Mouse (Mus musculus) stomach, embryonic 14.5 days (tissue): Measurements from ENCODE around the gene Tardbp. TPM values are rescaled to one million over a fixed set of nuclear protein-coding genes. Genes with fewer than 3 reads are reported as not detected.

Experiments used
- ATAC-seq: fragments of 200-750 bp; cut with Nextera tagmentation; 2 replicates; pipeline ENCODE4 v1.8.0; 2017; ENCODE audit warnings: low read depth, moderate TSS enrichment; ENCODE audit not compliant: insufficient number of reproducible peaks, insufficient read depth, low FRiP score
- H3K27ac ChIP-seq: fragments of 300-500 bp; sonication (generic); 2 replicates; pipeline ENCODE4 v1.5.1; 2014; ENCODE audit warnings: mild to moderate bottlenecking, low read length, moderate library complexity, mixed read lengths
- H3K27me3 ChIP-seq: fragments of 300-500 bp; sonication (generic); 2 replicates; pipeline ENCODE4 v1.6.1; 2014; ENCODE audit warnings: low read length, control low read depth, mixed read lengths; ENCODE audit not compliant: control insufficient read depth, insufficient read depth
- H3K36me3 ChIP-seq: fragments of 300-500 bp; sonication (generic); 2 replicates; pipeline ENCODE4 v1.6.1; 2014; ENCODE audit warnings: mild to moderate bottlenecking, control low read depth, low read length, moderate library complexity, mixed read lengths; ENCODE audit not compliant: control insufficient read depth, insufficient read depth
- H3K4me1 ChIP-seq: fragments of 300-500 bp; sonication (generic); 2 replicates; pipeline ENCODE4 v1.6.1; 2014; ENCODE audit warnings: low read length, control low read depth, mixed read lengths; ENCODE audit not compliant: control insufficient read depth, insufficient read depth
- H3K4me2 ChIP-seq: fragments of 300-500 bp; sonication (generic); replicated peaks from 2 replicates; pipeline ENCODE4 v1.6.1; 2014; ENCODE audit warnings: low read depth, low read length, control low read depth
- H3K4me3 ChIP-seq: fragments of 300-500 bp; sonication (generic); 2 replicates; pipeline ENCODE4 v1.5.1; 2014; ENCODE audit warnings: low read depth, low read length, control low read depth
- H3K9ac ChIP-seq: fragments of 300-500 bp; sonication (generic); replicated peaks from 2 replicates; pipeline ENCODE4 v1.6.1; 2014; ENCODE audit warnings: low read depth, mild to moderate bottlenecking, control low read depth, low read length, moderate library complexity, mixed read lengths
- H3K9me3 ChIP-seq: fragments of 300-500 bp; sonication (generic); 2 replicates; pipeline ENCODE4 v1.6.1; 2016; ENCODE audit warnings: low read depth, low read length, control low read depth; ENCODE audit not compliant: control insufficient read depth
- WGBS: fragments of 180-500 bp; shearing (Covaris S2); extraction: QIAGEN DNeasy Blood & Tissue Kit; methylation state at CpG from one replicate; pipeline ENCODE4 v1.1.7; 2014; 5-methylcytosine and 5-hydroxymethylcytosine counted together
- polyA plus RNA-seq: library from polyadenylated mRNA; unstranded; fragments of >200 nt; fragmentation: Nextera tagmentation; extraction: Ambion mirVana; gene quantifications from 2 replicates; pipeline ENCODE4 v1.2.1, GENCODE M21; 2014

Tardbp gene
- polyA plus RNA-seq, 1 experiment from 2014 or later: 154 TPM

DNA sequence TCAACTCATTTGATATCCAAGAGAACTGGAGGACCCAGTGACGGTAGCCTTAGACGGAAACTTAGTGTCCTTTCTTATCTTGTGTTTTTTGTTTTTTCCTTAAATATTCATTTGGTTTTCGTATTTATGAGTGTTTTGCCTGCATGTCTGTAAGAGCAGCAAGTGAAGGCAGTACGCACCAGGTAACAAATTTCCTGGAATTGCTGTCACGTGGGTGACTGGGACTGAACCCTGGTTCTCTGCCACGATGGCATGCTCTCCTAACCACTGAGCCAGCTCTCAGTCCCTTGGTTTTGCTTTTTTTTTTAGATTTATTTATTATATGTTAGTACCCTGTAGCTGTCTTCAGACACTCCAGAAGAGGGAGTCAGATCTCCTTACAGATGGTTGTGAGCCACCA lies 18.1 kb upstream of the Tardbp start:
- ATAC-seq: no peak
- Histone ChIP-seq H3K27me3 (no peaks in the 10 kb centered on the region), H3K9me3 (no peaks in the 10 kb centered on the region), H3K4me1 (no peaks in the 10 kb centered on the region; the same call in 1 of the 2 replicates), H3K4me3 (no peak overlapping the region), H3K4me2 (no peak overlapping the region), H3K27ac (no peak overlapping the region), H3K9ac (no peak overlapping the region), H3K36me3 (no peaks in the 10 kb centered on the region)
- 85% methylated on average over 6 of the region's 6 CpGs for WGBS

GRCm38 (mm10) chr4:148644157-148644511 lies 17.3 kb upstream of the Tardbp start:
- Histone ChIP-seq H3K9me3 (no peaks in the 10 kb centered on the region), H3K27me3 (no peaks in the 10 kb centered on the region), H3K4me2 (peak overlapping the region; percentile 19), H3K4me1 (no peaks in the 10 kb centered on the region; the same call in 1 of the 2 replicates), H3K4me3 (no peak overlapping the region), H3K36me3 (no peaks in the 10 kb centered on the region), H3K9ac (no peak overlapping the region), H3K27ac (no peak overlapping the region)
- no peak for ATAC-seq
- WGBS: 2% methylated on average over 9 of the region's 9 CpGs

DNA sequence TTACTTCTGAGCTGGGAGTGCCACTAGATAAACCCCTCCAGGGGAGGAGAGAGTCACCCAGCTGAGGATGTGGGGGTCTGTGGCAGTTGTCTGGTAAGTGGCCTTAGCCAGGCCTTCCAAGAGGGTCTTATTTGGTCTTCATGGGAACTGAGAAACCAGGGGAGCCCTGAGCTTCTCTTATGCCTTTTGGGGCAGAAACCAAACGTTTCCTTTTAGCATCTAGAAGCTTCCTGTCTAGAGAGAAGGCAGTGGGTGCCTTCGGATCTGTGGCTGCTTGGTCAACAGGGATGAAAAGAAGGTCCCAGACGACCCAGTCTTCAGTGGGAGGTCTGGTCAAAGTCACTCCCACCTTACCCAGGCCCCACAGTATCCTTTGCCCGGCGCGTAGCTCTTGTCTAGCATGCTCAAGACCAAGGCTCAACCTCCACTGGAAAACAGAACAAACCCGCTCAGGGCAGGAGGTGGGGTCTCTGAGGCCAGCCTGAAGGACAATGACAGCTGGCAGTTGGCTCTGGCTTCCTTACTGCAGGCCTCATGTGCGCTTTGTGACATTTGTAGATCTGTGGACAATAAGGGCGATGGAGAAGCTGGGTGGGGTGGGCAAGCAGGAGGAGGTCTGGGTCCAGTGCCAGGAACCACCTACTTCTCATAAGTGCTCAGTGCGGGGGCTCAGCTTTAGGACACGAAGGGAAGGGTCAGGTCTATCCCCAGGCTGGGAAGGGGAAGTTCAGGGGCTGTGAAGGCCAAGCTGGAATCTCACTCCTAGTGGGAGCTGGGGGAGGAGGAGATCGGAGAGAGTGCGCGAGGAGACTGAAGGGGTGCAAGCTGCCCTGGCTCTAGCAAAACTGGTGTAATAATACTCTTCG lies 16.7 kb upstream of the Tardbp start, which contains the start of gene Gm572:
TSS of gene Gm572 (plus strand) at position 27 of the 866 bp plus-strand sequence.
- H3K9ac ChIP-seq: no peak within 1 kb of the TSS
- H3K4me1 ChIP-seq: no peaks in the 10 kb centered on the region; the same call in 1 of the 2 replicates
- no peaks in the 10 kb centered on the region for H3K9me3 ChIP-seq
- WGBS: 59% methylated on average over 15 of the region's 15 CpGs
- no peaks in the 10 kb centered on the region for H3K36me3 ChIP-seq
- H3K27ac ChIP-seq: no peak within 1 kb of the TSS
- peak within 1 kb of the TSS; percentile 19 for H3K4me2 ChIP-seq
- no peaks in the 10 kb centered on the region for H3K27me3 ChIP-seq
- no peak within 1 kb of the TSS for H3K4me3 ChIP-seq
- ATAC-seq: 0 out of 2 replicates have a peak, but pooled peaks have one; percentile 50

DNA sequence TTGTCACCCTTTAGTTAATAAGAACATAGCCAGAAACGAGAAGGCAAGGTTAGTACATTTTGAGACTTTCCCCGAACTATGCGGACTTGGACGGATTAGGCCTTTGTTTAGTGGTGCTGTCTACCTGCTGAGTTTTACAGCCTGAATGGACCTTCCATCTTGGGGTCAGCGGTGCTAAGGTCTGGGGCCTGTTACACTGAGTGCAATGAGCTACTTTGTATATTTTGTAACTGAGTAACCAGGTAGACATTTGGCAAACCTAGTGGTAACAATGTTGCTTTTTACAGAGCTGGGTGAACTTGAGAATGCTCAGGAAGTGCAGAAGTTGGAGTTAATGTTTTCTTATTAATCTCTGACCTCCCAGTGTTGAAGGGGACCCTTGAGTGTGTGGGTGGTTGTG lies 14.3 kb upstream of the Tardbp start:
- Histone ChIP-seq H3K27me3 (no peaks in the 10 kb centered on the region), H3K9me3 (no peaks in the 10 kb centered on the region), H3K27ac (no peak overlapping the region), H3K36me3 (no peaks in the 10 kb centered on the region), H3K4me3 (no peak overlapping the region), H3K4me2 (no peak overlapping the region), H3K9ac (no peak overlapping the region), H3K4me1 (no peaks in the 10 kb centered on the region; the same call in 1 of the 2 replicates)
- 82% methylated on average over 5 of the region's 5 CpGs for WGBS
- no peak for ATAC-seq

- no peak overlapping the region for H3K27ac ChIP-seq
Observed at GRCm38 (mm10) chr4:148639455-148639854, 12.6 kb upstream of the Tardbp start.

GRCm38 (mm10) chr4:148638302-148638701 lies 11.5 kb upstream of the Tardbp start:
- Histone ChIP-seq H3K27ac (no peak overlapping the region), H3K4me3 (no peak overlapping the region), H3K27me3 (no peaks in the 10 kb centered on the region), H3K9ac (no peak overlapping the region), H3K9me3 (no peaks in the 10 kb centered on the region), H3K36me3 (no peaks in the 10 kb centered on the region), H3K4me1 (no peaks in the 10 kb centered on the region), H3K4me2 (no peak overlapping the region)
- 46% methylated on average over 9 of the region's 9 CpGs for WGBS
- ATAC-seq: no peak

More at GRCm38 (mm10) chr4:148639455-148639854, 12.6 kb upstream of the Tardbp start:
- no peaks in the 10 kb centered on the region for H3K36me3 ChIP-seq
- ATAC-seq: no peak
- 85% methylated on average over 2 of the region's 2 CpGs for WGBS
- H3K9ac ChIP-seq: no peak overlapping the region
- no peaks in the 10 kb centered on the region for H3K9me3 ChIP-seq
- H3K4me1 ChIP-seq: no peaks in the 10 kb centered on the region; the same call in 1 of the 2 replicates
- H3K27me3 ChIP-seq: no peaks in the 10 kb centered on the region
- no peak overlapping the region for H3K4me3 ChIP-seq
- no peak overlapping the region for H3K4me2 ChIP-seq

- Histone ChIP-seq H3K4me3 (no peak overlapping the region), H3K9me3 (no peaks in the 10 kb centered on the region), H3K4me2 (no peak overlapping the region), H3K27me3 (no peaks in the 10 kb centered on the region), H3K4me1 (no peaks in the 10 kb centered on the region), H3K27ac (no peak overlapping the region), H3K36me3 (no peaks in the 10 kb centered on the region), H3K9ac (no peak overlapping the region)
- ATAC-seq: no peak
- WGBS: 67% methylated on average over 2 of the region's 2 CpGs
Observed at GRCm38 (mm10) chr4:148635309-148635708, 8.5 kb upstream of the Tardbp start.

DNA sequence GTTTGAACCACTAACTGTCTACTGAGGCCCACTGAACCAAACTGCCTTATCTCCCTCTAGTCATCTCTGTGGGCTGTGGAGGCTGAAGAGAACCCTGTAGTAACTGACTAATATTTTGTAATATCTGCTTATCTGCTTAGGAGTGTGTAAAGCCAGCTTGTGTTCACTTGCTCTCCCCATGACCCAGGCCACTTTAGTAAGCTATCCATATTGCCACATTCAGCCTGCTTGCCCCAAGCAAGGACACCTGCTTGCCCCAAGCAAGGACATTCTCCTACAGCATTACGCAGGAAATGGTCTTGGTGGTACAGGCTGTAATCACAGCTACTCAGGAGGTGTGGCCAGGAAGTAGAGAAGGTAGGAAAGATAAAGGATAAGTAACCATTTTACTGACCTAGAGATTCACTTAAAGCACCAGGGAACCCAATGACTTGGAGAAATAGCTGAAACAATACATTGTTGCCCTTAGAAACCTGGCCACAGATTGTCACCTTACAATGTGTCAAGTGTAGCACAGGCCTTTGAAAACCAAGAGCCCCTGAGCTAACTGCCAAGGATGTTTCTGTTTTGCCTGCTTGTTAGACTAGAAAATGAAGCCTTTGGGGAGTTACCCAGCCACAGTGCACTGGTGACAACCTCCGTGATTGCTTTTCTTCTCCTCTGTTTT lies 6.7 kb upstream of the Tardbp start:
- Histone ChIP-seq H3K27me3 (no peaks in the 10 kb centered on the region), H3K27ac (no peak overlapping the region), H3K4me2 (no peak overlapping the region), H3K9ac (no peak overlapping the region), H3K4me1 (no peaks in the 10 kb centered on the region), H3K36me3 (no peaks in the 10 kb centered on the region), H3K9me3 (no peaks in the 10 kb centered on the region), H3K4me3 (no peak overlapping the region)
- WGBS: 79% methylated on average over 2 of the region's 2 CpGs
- ATAC-seq: no peak
